Mouse (Mus musculus) kidney, postnatal 10 days (tissue): Measurements from ENCODE around the gene Sez6.

Experiments
- DNase-seq: peaks from one replicate; pipeline ENCODE4 v3.0.0; 2021; ENCODE audit warnings: mixed read lengths

Gene Sez6

GRCm38 (mm10) chr11:77950125-77950685 lies 19.6 kb downstream of the Sez6 start:
- no peak for DNase-seq

- no peak for DNase-seq
Observed at GRCm38 (mm10) chr11:77950797-77951228, 20.2 kb downstream of the Sez6 start.

GRCm38 (mm10) chr11:77953671-77954070 lies 23.1 kb downstream of the Sez6 start:
- peak; percentile 55 for DNase-seq

- no peak for DNase-seq
Observed at GRCm38 (mm10) chr11:77956428-77956827, 25.8 kb downstream of the Sez6 start.

GRCm38 (mm10) chr11:77958268-77958667 lies 27.7 kb downstream of the Sez6 start:
- no peak for DNase-seq

GRCm38 (mm10) chr11:77958932-77959331 lies 28.3 kb downstream of the Sez6 start:
- no peak for DNase-seq

- DNase-seq = no peak
Observed at GRCm38 (mm10) chr11:77960199-77960598, 29.6 kb downstream of the Sez6 start.

GRCm38 (mm10) chr11:77960898-77961297 lies 30.3 kb downstream of the Sez6 start:
- no peak for DNase-seq

- no peak for DNase-seq
Observed at GRCm38 (mm10) chr11:77962946-77963345, 32.3 kb downstream of the Sez6 start.

GRCm38 (mm10) chr11:77964415-77965095 lies 34.0 kb downstream of the Sez6 start:
- no peak for DNase-seq

- DNase-seq = peak; percentile 44
Observed at GRCm38 (mm10) chr11:77965101-77966036, 34.8 kb downstream of the Sez6 start.

- no peak for DNase-seq
Observed at GRCm38 (mm10) chr11:77966037-77966391, 35.4 kb downstream of the Sez6 start.

GRCm38 (mm10) chr11:77967114-77967513 lies 36.5 kb downstream of the Sez6 start:
- DNase-seq = peak; percentile 83

GRCm38 (mm10) chr11:77968786-77969185 lies 38.2 kb downstream of the Sez6 start:
- DNase-seq = no peak

- no peak for DNase-seq
Observed at GRCm38 (mm10) chr11:77970718-77971117, 40.1 kb downstream of the Sez6 start.

GRCm38 (mm10) chr11:77973520-77973919 lies 42.9 kb downstream of the Sez6 start:
- DNase-seq = no peak

GRCm38 (mm10) chr11:77974325-77974724 lies 43.7 kb downstream of the Sez6 start:
- no peak for DNase-seq

- no peak for DNase-seq
Observed at GRCm38 (mm10) chr11:77975873-77976272, 45.3 kb downstream of the Sez6 start.

- no peak for DNase-seq
Observed at GRCm38 (mm10) chr11:77978161-77978560, 47.6 kb downstream of the Sez6 start.

GRCm38 (mm10) chr11:77979221-77979809 lies 48.7 kb downstream of the Sez6 start:
- no peak for DNase-seq

- DNase-seq = peak; percentile 78
Observed at GRCm38 (mm10) chr11:77980281-77981204, 49.9 kb downstream of the Sez6 start.
